In the genomic region with DNA sequence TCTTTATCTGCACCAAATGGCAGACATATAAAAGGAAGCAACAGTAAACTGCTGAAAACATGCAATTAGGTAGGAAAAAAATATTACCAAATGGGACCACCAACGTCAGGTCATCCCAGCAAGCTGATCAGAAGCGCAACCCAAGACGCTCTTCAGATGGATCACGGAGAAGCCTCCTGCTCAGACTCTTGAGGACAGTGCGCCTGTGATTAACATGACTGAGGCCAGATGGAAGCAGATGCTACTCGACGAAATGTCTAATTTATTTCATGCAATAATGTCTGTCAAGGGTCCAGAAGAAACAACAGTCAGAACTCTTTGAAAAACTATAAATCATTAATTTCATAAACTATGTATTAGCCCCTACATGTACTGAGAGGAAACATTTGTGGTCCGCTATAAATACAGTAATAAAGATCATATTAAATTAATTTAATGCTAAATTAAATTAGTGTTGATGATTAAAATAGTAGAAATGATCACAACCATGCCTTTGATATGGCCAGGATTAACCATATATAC, we compare ENCODE assay signal across 25 mouse cellular contexts.
"Had no signal": no experiment of that assay in that cellular context is flagged by ENCODE, and none has a peak within 500 bp of the region (broad histone marks: within the 10 kb centered on the region; RNA-seq: fewer than 3 reads in every experiment).

No protein-coding gene starts in this region.

- ATAC-seq: forebrain, embryonic 16.5 days; hindbrain, embryonic 16.5 days; inflammation-experienced regulatory T-cells, adult 6 months; intestine, embryonic 15.5 days; intestine, postnatal 0 days; liver, postnatal 0 days had no signal

- H3K27me3 ChIP-seq: heart, embryonic 12.5 days; hindbrain, embryonic 12.5 days; intestine, embryonic 15.5 days; limb, embryonic 12.5 days; liver, embryonic 13.5 days; liver, embryonic 15.5 days had no signal

- H3K4me2 ChIP-seq: heart, embryonic 12.5 days; hindbrain, embryonic 12.5 days; hindbrain, embryonic 14.5 days; intestine, embryonic 15.5 days; limb, embryonic 12.5 days; liver, embryonic 11.5 days; liver, embryonic 13.5 days; liver, embryonic 15.5 days had no signal

- H3K27ac ChIP-seq: gastrocnemius, adult 2 months; heart, embryonic 10.5 days; hindbrain, embryonic 10.5 days; hindbrain, embryonic 12.5 days; hindbrain, embryonic 14.5 days; intestine, embryonic 15.5 days; layer of hippocampus, adult 2 months; left cerebral cortex, adult 2 months; limb, embryonic 10.5 days; limb, embryonic 12.5 days; liver, embryonic 13.5 days; liver, embryonic 15.5 days had no signal

- H3K36me3 ChIP-seq: heart, embryonic 10.5 days; heart, embryonic 12.5 days; hindbrain, embryonic 10.5 days; hindbrain, embryonic 12.5 days; intestine, embryonic 15.5 days; limb, embryonic 10.5 days; limb, embryonic 12.5 days; liver, embryonic 13.5 days had no signal

- H3K9me3 ChIP-seq: heart, embryonic 10.5 days; heart, embryonic 12.5 days; hindbrain, embryonic 10.5 days; hindbrain, embryonic 12.5 days; intestine, embryonic 15.5 days; limb, embryonic 10.5 days; limb, embryonic 12.5 days; liver, embryonic 13.5 days; liver, embryonic 15.5 days had no signal

- H3K4me3 ChIP-seq: gastrocnemius, adult 2 months; heart, embryonic 10.5 days; heart, embryonic 12.5 days; hindbrain, embryonic 10.5 days; hindbrain, embryonic 12.5 days; intestine, embryonic 15.5 days; layer of hippocampus, adult 2 months; left cerebral cortex, adult 2 months; limb, embryonic 10.5 days; limb, embryonic 12.5 days; liver, embryonic 13.5 days; liver, embryonic 15.5 days had no signal

- H3K9ac ChIP-seq: heart, embryonic 12.5 days; hindbrain, embryonic 12.5 days; hindbrain, embryonic 14.5 days; intestine, embryonic 15.5 days; limb, embryonic 12.5 days; liver, embryonic 13.5 days; liver, embryonic 15.5 days; liver, postnatal 0 days had no signal

- DNase-seq: gastrocnemius, adult 2 months; gastrocnemius, postnatal 10 days; gastrocnemius, postnatal 25 days; heart, adult 18-20 months; heart, postnatal 10 days; heart, postnatal 4 days; liver; liver, embryonic 13.5 days; liver, postnatal 0 days had no signal

- H3K4me1 ChIP-seq: heart, embryonic 10.5 days; heart, embryonic 12.5 days; hindbrain, embryonic 12.5 days; intestine, embryonic 15.5 days; liver, embryonic 13.5 days; liver, embryonic 15.5 days had no signal
